Mouse (Mus musculus): ENCODE measurements around the gene Klc3. TPM values are rescaled to one million over a fixed set of nuclear protein-coding genes. Genes with fewer than 3 reads are reported as not detected.

Klc3 gene
- total and polyA plus RNA-seq, 2 experiments from 2014 or later = 2.3 to 2.7 TPM

DNA sequence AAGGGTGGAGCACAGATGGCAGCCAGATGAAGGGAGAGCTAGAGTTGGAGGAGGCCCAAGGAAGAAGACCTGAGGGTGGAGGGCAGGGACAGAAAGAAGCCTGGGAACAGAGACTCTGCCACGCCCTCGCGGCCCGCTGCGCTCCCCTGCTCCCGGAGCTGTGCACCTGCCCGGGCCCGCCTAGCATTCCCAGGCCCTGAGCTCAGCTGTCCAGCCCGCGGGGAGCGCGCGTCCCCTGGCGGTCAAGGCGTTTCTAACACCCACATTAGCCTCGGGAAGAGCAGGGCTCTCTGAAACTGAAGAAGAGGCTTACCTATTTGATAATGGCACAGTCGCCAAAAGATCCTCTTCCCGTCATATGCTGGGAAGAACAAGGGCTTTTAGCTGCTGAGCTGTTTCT is 40.0 kb downstream of the Klc3 start:
- DNase-seq (ENCODE audit: low spot score) (peak; percentile 31), ATAC-seq (no peak)
- H3K4me2 ChIP-seq (ENCODE audit: low read depth, low read length) = no peak overlapping the region
- peak; percentile 72 for TF ChIP-seq CTCF (IDR thresholded peaks at IDR 0.05; ENCODE audit: low read depth)
- H3K9ac ChIP-seq (replicated peaks; ENCODE audit: low read length) = no peak overlapping the region
- H3K9me3 ChIP-seq (ENCODE audit: low read length) = no peaks in the 10 kb centered on the region
- H3K4me3 ChIP-seq (ENCODE audit: low read length) = no peak overlapping the region
- no peaks in the 10 kb centered on the region for H3K36me3 ChIP-seq (ENCODE audit: insufficient read depth, low read length)
- H3K4me1 ChIP-seq (ENCODE audit: insufficient read depth, low read length) = no peaks in the 10 kb centered on the region
- H3K27me3 ChIP-seq (ENCODE audit: insufficient read depth, low read length) = 0 out of 2 replicates have a peak, but pooled peaks cover 5% of the 10 kb centered on the region
- WGBS = 10% methylated on average over 18 of the region's 18 CpGs
- no peak overlapping the region for H3K27ac ChIP-seq

DNA sequence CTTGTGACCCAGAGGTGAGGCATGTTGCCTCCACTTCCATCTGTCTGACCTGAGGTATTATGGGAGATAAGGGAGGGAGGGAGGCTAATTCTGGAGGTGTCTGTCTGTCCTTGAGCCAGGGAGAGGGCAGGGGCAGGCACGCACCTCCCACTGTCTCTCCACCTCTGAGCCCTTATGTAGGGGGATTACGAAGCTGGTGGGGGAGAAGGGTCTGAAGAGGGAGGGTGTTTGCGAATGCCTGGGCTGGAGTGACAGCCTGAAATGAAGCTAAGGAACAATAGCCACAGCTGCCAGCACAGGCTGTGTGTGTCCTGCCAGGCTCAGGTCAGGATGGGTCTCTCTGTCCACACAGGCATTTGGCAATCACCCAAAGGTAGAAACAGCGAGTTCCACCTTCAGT is 41.6 kb downstream of the Klc3 start:
- H3K4me1 ChIP-seq (ENCODE audit: insufficient read depth, low read length) = peaks cover 8% of the 10 kb centered on the region; the same call in 1 of the 2 replicates
- no peak overlapping the region for H3K4me3 ChIP-seq (ENCODE audit: low read length)
- no peaks in the 10 kb centered on the region for H3K27me3 ChIP-seq (ENCODE audit: insufficient read depth, low read length)
- no peak for ATAC-seq
- no peak for TF ChIP-seq CTCF (IDR thresholded peaks at IDR 0.05; ENCODE audit: low read depth)
- H3K36me3 ChIP-seq (ENCODE audit: insufficient read depth, low read length) = peaks cover 3% of the 10 kb centered on the region
- no peak for DNase-seq (ENCODE audit: low spot score)
- 43% methylated on average over 4 of the region's 4 CpGs for WGBS
- H3K4me2 ChIP-seq (ENCODE audit: low read depth, low read length) = peak overlapping the region; percentile 85; the same call in 1 of the 2 replicates
- H3K27ac ChIP-seq = no peak overlapping the region
- H3K9ac ChIP-seq (replicated peaks; ENCODE audit: low read length) = no peak overlapping the region
- H3K9me3 ChIP-seq (ENCODE audit: low read length) = no peaks in the 10 kb centered on the region

DNA sequence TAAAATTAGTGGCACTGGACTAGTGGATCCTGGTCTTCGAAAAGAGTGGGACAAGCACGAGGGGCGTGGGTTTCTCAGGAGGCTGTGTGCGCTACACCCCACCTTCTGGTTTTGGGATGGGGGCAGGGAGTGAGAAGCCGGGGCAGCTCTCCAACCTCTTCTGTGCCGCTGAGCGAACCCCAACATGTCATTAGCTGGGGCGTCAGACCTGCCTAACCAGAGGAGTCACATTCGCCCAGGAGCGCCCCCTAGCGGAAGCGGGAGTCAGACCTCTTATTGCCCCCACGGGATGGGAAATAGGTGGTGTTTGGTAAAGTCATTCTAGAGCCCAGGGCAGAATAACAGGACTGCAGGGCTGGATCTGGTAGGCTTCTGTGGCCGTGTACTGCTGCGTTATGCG is 42.2 kb downstream of the Klc3 start:
- Histone ChIP-seq H3K4me3 (ENCODE audit: low read length) (peak overlapping the region; percentile 72), H3K4me1 (ENCODE audit: insufficient read depth, low read length) (peaks cover 8% of the 10 kb centered on the region; the same call in 1 of the 2 replicates), H3K9ac (replicated peaks; ENCODE audit: low read length) (no peak overlapping the region), H3K4me2 (ENCODE audit: low read depth, low read length) (peak overlapping the region; percentile 85), H3K27ac (no peak overlapping the region), H3K36me3 (ENCODE audit: insufficient read depth, low read length) (peaks cover 6% of the 10 kb centered on the region), H3K27me3 (ENCODE audit: insufficient read depth, low read length) (no peaks in the 10 kb centered on the region), H3K9me3 (ENCODE audit: low read length) (no peaks in the 10 kb centered on the region)
- no peak for ATAC-seq
- WGBS = 11% methylated on average over 16 of the region's 16 CpGs
- DNase-seq (ENCODE audit: low spot score) = peak; percentile 62
- TF ChIP-seq CTCF (IDR thresholded peaks at IDR 0.05; ENCODE audit: low read depth) = peak; percentile 75

DNA sequence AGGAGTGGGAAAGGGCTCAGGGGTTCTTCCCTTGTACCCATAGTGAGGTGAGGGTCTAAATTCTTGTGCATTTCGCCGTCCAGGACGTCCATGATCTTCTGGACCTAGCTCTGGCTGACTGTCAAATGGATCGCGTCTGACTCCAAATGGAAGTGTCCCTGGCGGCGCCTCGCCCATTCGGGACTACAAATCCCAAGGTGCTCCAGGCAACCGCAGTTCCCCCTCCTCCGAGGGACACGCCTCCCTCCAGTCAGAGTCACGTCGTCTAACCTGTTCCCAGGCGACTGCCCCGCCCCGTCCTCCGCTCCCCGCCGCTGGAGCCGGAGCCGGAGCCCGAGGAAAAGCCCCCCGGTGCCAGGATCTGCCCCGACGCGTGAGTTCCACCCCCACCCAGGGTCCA is 43.0 kb downstream of the Klc3 start:
- Histone ChIP-seq H3K4me2 (ENCODE audit: low read depth, low read length) (peak overlapping the region; percentile 85), H3K9me3 (ENCODE audit: low read length) (no peaks in the 10 kb centered on the region), H3K4me1 (ENCODE audit: insufficient read depth, low read length) (peaks cover 8% of the 10 kb centered on the region; the same call in 1 of the 2 replicates), H3K27me3 (ENCODE audit: insufficient read depth, low read length) (no peaks in the 10 kb centered on the region), H3K36me3 (ENCODE audit: insufficient read depth, low read length) (peaks cover 6% of the 10 kb centered on the region), H3K9ac (replicated peaks; ENCODE audit: low read length) (no peak overlapping the region; the same call in 1 of the 2 replicates), H3K27ac (no peak overlapping the region), H3K4me3 (ENCODE audit: low read length) (peak overlapping the region; percentile 72)
- ATAC-seq (peak; percentile 39), DNase-seq (ENCODE audit: low spot score) (peak; percentile 90)
- WGBS = under 1% methylated on average over 27 of the region's 27 CpGs
- TF ChIP-seq CTCF (IDR thresholded peaks at IDR 0.05; ENCODE audit: low read depth) = no peak

DNA sequence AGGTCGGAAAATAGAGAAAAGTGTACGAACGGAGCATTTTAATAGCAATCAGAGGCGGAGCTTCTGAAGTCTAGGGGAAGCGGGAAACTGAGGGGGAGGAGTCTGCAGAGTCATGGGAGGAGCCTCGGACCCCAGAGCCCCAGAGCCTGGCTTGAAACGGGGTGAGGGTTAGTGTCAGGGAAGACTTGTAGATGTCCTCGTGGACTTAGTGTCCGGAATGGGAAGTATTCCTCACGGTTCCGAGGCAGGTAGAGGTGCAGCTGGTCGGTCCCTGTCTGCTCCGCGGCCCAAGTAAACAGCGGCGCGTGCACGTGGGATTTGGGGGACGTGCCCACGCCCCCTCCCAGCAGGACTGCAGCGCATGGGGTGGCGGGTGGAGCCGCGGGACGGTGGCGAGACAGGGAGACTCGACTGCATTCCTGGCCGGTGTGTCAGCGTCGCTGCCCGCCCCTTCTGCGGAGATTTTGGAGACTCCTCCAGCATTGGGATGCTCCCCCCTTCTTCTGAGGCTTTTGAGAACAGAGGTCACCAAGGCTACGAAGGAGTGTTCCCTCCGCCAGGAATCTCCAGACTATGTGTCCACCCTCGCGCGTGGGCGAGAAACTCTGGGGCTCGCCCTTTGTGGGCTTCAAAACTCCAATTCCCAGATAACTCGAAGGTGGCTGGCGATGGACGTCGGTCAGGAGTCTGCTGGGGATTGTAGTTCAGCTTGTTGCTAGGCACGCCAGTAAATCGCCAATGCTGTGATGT is 43.8 kb downstream of the Klc3 start:
- peak overlapping the region; percentile 85 for H3K4me2 ChIP-seq (ENCODE audit: low read depth, low read length)
- H3K27ac ChIP-seq = 0 out of 2 replicates have a peak overlapping the region, but pooled peaks have one; percentile 54
- no peak for TF ChIP-seq CTCF (IDR thresholded peaks at IDR 0.05; ENCODE audit: low read depth)
- peaks cover 8% of the 10 kb centered on the region; the same call in 1 of the 2 replicates for H3K4me1 ChIP-seq (ENCODE audit: insufficient read depth, low read length)
- DNase-seq (ENCODE audit: low spot score) = peak; percentile 84
- no peaks in the 10 kb centered on the region for H3K27me3 ChIP-seq (ENCODE audit: insufficient read depth, low read length)
- under 1% methylated on average over 45 of the region's 45 CpGs for WGBS
- ATAC-seq = peak; percentile 67
- H3K4me3 ChIP-seq (ENCODE audit: low read length) = peak overlapping the region; percentile 72
- H3K9me3 ChIP-seq (ENCODE audit: low read length) = no peaks in the 10 kb centered on the region
- peak overlapping the region; percentile 63 for H3K9ac ChIP-seq (replicated peaks; ENCODE audit: low read length)
- H3K36me3 ChIP-seq (ENCODE audit: insufficient read depth, low read length) = peaks cover 8% of the 10 kb centered on the region

DNA sequence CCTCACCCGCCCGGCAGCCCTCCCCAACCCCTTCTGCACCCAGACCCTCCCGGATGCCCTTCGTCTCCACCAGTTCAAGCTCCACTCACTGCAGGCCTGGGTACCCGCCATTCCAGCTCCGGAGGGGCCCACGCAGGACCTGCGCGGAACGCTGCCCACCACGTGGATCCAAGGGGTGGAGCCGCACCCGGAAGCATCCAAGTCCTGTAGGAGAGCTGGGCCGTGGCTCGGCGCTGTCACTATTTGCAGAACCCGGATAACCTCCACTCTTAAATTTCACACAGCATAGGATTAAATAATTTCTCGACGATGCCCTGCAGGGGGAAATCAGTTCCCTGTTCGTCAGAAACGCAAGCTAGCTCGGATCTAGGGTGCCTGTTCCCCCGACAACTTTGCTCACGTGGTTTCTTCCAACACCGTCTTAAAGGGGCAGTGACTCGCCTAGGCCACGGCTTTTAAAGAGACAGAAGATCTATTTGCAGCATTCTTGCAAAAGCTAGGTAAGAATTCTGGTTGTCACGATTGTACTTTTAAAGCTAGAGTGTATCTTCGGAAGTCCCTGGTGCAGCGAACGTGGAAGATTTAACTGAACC is 44.5 kb downstream of the Klc3 start, which contains the start of the genes Cd3eap and Ppp1r13l:
Gene Cd3eap (minus strand): TSS at position 185 of the 593 bp plus-strand sequence.
Gene Ppp1r13l (plus strand): TSS at position 451 of the 593 bp plus-strand sequence.
- no peaks in the 10 kb centered on the region for H3K27me3 ChIP-seq (ENCODE audit: insufficient read depth, low read length)
- ATAC-seq = peak; percentile 85
- WGBS = under 1% methylated on average over 30 of the region's 31 CpGs
- H3K4me2 ChIP-seq (ENCODE audit: low read depth, low read length) = peak within 1 kb of the TSS; percentile 85
- no peaks in the 10 kb centered on the region for H3K9me3 ChIP-seq (ENCODE audit: low read length)
- H3K4me3 ChIP-seq (ENCODE audit: low read length) = peak within 1 kb of the TSS; percentile 72
- peak within 1 kb of the TSS; percentile 63 for H3K9ac ChIP-seq (replicated peaks; ENCODE audit: low read length)
- H3K4me1 ChIP-seq (ENCODE audit: insufficient read depth, low read length) = peaks cover 8% of the 10 kb centered on the region; the same call in 1 of the 2 replicates
- no peak for TF ChIP-seq CTCF (IDR thresholded peaks at IDR 0.05; ENCODE audit: low read depth)
- peak within 1 kb of the TSS; percentile 54 for H3K27ac ChIP-seq
- peak; percentile 90 for DNase-seq (ENCODE audit: low spot score)
- peaks cover 13% of the 10 kb centered on the region for H3K36me3 ChIP-seq (ENCODE audit: insufficient read depth, low read length)

Measured in hindbrain, postnatal 0 days (tissue).